Mouse (Mus musculus): ENCODE results near the gene Kif14.

DNA sequence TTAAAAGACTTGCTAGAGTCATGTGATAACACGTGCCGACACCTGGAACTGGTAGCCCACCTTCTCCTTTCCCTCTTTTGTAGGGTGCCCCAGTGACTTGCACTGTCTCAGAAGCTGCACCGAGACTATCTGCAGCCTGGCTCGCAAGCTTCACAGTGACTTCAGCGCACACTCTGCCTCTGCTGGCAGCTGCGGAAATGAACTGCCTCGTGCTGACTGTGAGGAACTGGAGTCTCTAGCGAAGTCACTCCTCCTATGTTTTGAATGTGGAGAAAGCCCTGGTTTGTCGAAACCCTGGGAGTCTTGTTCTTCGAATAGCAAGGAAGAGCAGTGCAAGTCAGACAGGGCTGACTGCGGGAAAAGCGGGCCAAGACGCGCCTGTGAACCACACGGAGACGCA is 61.0 kb downstream of the Kif14 start:
- TF ChIP-seq CTCF (conservative IDR thresholded peaks at IDR 0.05; ENCODE audit: insufficient read depth, insufficient read length, low read depth, low read length) (no peak), POLR2A (IDR thresholded peaks at IDR 0.05; ENCODE audit: low read depth, low read length) (no peak)
